Mouse (Mus musculus) cerebellum, adult 2 months (tissue): ENCODE data around the gene Ggcx. TPM values are rescaled to one million over a fixed set of nuclear protein-coding genes. Genes with fewer than 3 reads are reported as not detected.
"Not testable (repeated sequence)": the region's sequence is repeated elsewhere in the genome, so short reads cannot be mapped to it uniquely, and the experiment has no call there.

Source experiments
- DNase-seq, 2 experiments: peaks; one replicate each; pipeline ENCODE4 v3.0.0; 2021
- H3K27ac ChIP-seq: fragments of 200-500 bp; 2 replicates; pipeline ENCODE4 v1.5.1; 2012; ENCODE audit warnings: low read length, control low read depth, inconsistent platforms; ENCODE audit not compliant: insufficient read depth
- H3K27me3 ChIP-seq: fragments of 200-500 bp; 2 replicates; pipeline ENCODE4 v1.6.1; 2012; ENCODE audit warnings: inconsistent platforms, mild to moderate bottlenecking, low read length, moderate library complexity; ENCODE audit not compliant: control insufficient read depth, insufficient read depth
- H3K4me1 ChIP-seq: fragments of 200-500 bp; 2 replicates; pipeline ENCODE4 v1.6.1; 2011; ENCODE audit warnings: low read length; ENCODE audit not compliant: control insufficient read depth, insufficient read depth
- H3K4me3 ChIP-seq: fragments of 200-500 bp; replicated peaks from 2 replicates; pipeline ENCODE3; 2011; ENCODE audit warnings: mild to moderate bottlenecking, low read depth, low read length, control low read depth; ENCODE audit not compliant: insufficient read depth
- CTCF ChIP-seq: fragments of 200-500 bp; IDR thresholded peaks from 2 replicates; pipeline ENCODE4 v1.5.1; 2011; ENCODE audit warnings: low read depth, mild to moderate bottlenecking, control low read depth, low read length, moderate library complexity, borderline replicate concordance; ENCODE audit not compliant: insufficient read depth
- POLR2A ChIP-seq: fragments of 200-500 bp; IDR thresholded peaks from 2 replicates; pipeline ENCODE4 v1.6.1; 2011; ENCODE audit warnings: low read length, control low read depth, borderline replicate concordance; ENCODE audit not compliant: insufficient read depth
- WGBS: fragments of 180-500 bp; shearing (Covaris S2); methylation state at CpG from one replicate; pipeline ENCODE4 v1.1.7; 2018; 5-methylcytosine and 5-hydroxymethylcytosine counted together
- polyA plus RNA-seq: library from polyadenylated mRNA; depleted of rRNA; stranded (reverse); fragments of >200 nt; gene quantifications from 2 replicates; pipeline ENCODE4 v1.2.3, GENCODE M21; 2012

Ggcx gene
- polyA plus RNA-seq, 1 experiment, result 23.5 TPM

- no peak for DNase-seq
- H3K4me1 ChIP-seq, result no peaks in the 10 kb centered on the region
- no peaks in the 10 kb centered on the region; the same call in 1 of the 2 replicates for H3K27me3 ChIP-seq
- H3K27ac ChIP-seq, result no peak overlapping the region
- no peak overlapping the region for H3K4me3 ChIP-seq
- WGBS, result 78% methylated on average over 8 of the region's 8 CpGs
- TF ChIP-seq CTCF (no peak), POLR2A (no peak)
Measured at GRCm38 (mm10) chr6:72465361-72466157, 51.5 kb downstream of the Ggcx start.

DNA sequence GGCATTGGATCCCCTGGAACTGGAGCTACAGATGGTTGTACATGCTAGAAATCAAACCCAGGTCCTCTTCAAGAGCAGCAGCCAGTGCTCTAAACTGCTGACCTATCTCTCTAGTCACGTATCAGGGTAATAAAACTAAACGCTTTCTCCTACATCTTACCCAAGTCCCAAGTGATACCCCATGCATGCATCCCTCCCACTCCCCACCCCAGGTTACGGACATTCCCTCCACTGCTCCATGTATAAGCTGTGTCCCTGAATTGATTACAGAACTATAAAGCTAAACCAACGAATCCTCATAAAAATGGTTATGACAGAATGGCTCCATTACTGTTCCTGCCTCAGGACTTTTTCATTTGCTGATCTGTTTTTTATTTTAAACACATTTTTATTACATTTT is 52.1 kb downstream of the Ggcx start:
- Histone ChIP-seq H3K4me3 (no peak overlapping the region), H3K27ac (no peak overlapping the region), H3K27me3 (no peaks in the 10 kb centered on the region; the same call in 1 of the 2 replicates), H3K4me1 (no peaks in the 10 kb centered on the region)
- no peak for TF ChIP-seq POLR2A
- TF ChIP-seq CTCF, result no peak
- DNase-seq, result no peak
- WGBS, result 91% methylated on average over 4 of the region's 4 CpGs

DNA sequence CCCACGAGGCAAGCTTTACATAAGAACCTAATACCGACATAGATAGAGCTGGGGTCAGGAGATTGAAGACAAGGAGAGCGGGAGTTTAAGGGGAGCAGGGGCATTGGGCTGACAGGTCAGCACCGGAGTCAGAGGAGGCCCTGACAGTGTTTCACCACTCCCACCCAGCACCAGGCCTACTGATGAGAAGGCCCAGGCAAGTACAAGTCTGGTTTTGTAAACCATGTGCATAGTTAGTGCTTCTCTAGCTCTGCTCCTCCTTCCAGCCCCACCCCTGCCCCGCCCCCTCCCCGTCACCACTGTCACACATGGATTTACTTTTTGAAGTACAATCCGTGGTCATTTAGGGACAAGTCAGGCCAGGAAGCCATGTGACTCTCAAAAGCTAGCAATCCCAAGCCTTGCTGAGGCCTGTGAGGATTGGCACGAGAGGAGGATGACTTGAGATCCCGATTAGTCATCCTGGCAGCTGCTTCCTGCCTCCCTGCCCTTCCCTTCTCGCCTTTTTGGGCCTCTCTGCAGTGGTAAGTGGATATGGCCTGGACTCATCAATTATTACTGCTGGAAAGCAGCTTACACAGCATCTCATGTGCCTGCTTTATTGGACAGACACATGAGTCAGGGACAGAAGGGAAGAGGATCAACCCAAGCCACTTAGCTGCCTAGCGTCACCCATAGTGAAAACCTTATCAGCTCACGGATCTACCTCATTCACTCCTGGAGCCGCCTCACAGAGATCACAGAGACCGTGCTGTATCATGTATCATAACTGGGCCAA is 59.3 kb downstream of the Ggcx start:
- no peak overlapping the region for H3K27ac ChIP-seq
- no peak for DNase-seq
- H3K27me3 ChIP-seq, result no peaks in the 10 kb centered on the region
- 62% methylated on average over 14 of the region's 14 CpGs for WGBS
- H3K4me3 ChIP-seq, result no peak overlapping the region
- no peaks in the 10 kb centered on the region for H3K4me1 ChIP-seq
- TF ChIP-seq CTCF (no peak), POLR2A (no peak)

GRCm38 (mm10) chr6:72475221-72475985 is 61.3 kb downstream of the Ggcx start:
- no peak for DNase-seq
- WGBS, result 67% methylated on average over 4 of the region's 4 CpGs
- Histone ChIP-seq H3K27ac (no peak overlapping the region), H3K4me3 (no peak overlapping the region), H3K4me1 (no peaks in the 10 kb centered on the region), H3K27me3 (no peaks in the 10 kb centered on the region)
- TF ChIP-seq CTCF (no peak), POLR2A (no peak)

DNA sequence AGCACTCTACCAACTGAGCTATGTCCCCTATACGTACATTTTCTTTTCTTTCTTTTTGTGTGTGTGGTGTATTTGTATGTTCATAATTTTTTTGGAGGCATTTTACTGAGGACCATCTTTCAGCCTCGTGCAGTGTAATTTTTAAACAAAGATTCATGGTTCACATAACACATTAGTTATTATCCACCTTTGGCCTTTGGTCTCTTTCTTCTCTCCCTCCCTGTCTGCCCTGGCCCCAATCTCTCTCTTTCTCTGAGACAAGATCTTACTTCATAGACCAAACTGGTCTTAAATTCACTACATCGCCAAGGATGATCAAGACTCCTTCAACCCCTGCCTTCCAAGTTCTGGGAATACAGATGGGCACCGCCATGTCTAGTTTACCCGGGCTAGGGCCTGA is 62.7 kb downstream of the Ggcx start:
- H3K27me3 ChIP-seq, result no peaks in the 10 kb centered on the region
- no peaks in the 10 kb centered on the region for H3K4me1 ChIP-seq
- no peak overlapping the region for H3K4me3 ChIP-seq
- DNase-seq, result no peak
- no peak for TF ChIP-seq CTCF
- TF ChIP-seq POLR2A, result no peak
- 90% methylated on average over 5 of the region's 5 CpGs for WGBS
- H3K27ac ChIP-seq, result no peak overlapping the region

- H3K4me3 ChIP-seq, result no peak overlapping the region
- no peaks in the 10 kb centered on the region for H3K27me3 ChIP-seq
- H3K27ac ChIP-seq, result no peak overlapping the region
- WGBS, result 49% methylated on average over 3 of the region's 3 CpGs
- TF ChIP-seq POLR2A (no peak), CTCF (no peak)
- no peaks in the 10 kb centered on the region for H3K4me1 ChIP-seq
- DNase-seq, result no peak
Measured at GRCm38 (mm10) chr6:72477621-72478020, 63.5 kb downstream of the Ggcx start.

DNA sequence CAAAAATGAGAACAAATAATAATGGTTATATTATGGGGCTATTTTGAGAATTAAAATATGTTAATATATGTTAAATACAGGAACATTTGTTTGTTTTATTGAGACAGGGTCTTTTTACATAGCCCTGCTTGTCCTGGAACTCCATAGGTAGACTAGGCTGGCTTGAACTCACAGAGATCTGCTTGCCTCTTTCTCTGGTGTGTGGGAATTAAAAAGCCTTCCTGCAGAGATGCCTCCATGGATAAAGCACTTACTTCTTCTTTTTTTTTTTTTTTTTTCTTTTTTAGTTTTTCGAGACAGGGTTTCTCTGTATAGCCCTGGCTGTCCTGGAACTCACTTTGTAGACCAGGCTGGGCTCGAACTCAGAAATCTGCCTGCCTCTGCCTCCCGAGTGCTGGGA is 64.6 kb downstream of the Ggcx start:
- H3K27ac ChIP-seq, H3K4me3 ChIP-seq, H3K27me3 ChIP-seq, DNase-seq, H3K4me1 ChIP-seq: not testable (repeated sequence)
- WGBS, result 82% methylated on average over 3 of the region's 3 CpGs
